Mouse (Mus musculus) testis, adult 2 months (tissue): ENCODE measurements around the gene Lamb2. TPM values are rescaled to one million over a fixed set of nuclear protein-coding genes. Genes with fewer than 3 reads are reported as not detected.

Experiments used
- H3K27ac ChIP-seq: fragments of 200-500 bp; 2 replicates; pipeline ENCODE4 v1.5.1; 2012; ENCODE audit warnings: low read depth, low read length; ENCODE audit not compliant: control insufficient read depth, insufficient read depth
- H3K27me3 ChIP-seq: fragments of 200-500 bp; 2 replicates; pipeline ENCODE4 v1.6.1; 2012; ENCODE audit warnings: mild to moderate bottlenecking, low read length, moderate library complexity; ENCODE audit not compliant: control insufficient read depth, insufficient read depth
- H3K36me3 ChIP-seq: fragments of 200-500 bp; 2 replicates; pipeline ENCODE4 v1.6.1; 2012; ENCODE audit warnings: mild to moderate bottlenecking, low read length; ENCODE audit not compliant: control insufficient read depth, insufficient read depth
- H3K4me1 ChIP-seq: fragments of 200-500 bp; 2 replicates; pipeline ENCODE4 v1.6.1; 2012; ENCODE audit warnings: low read length; ENCODE audit not compliant: control insufficient read depth, insufficient read depth
- H3K4me3 ChIP-seq: fragments of 200-500 bp; 2 replicates; pipeline ENCODE4 v1.5.1; 2012; ENCODE audit warnings: low read depth, mild to moderate bottlenecking, low read length, moderate library complexity, mixed read lengths; ENCODE audit not compliant: control insufficient read depth
- CTCF ChIP-seq: fragments of 200-500 bp; IDR thresholded peaks from 2 replicates; pipeline ENCODE4 v1.5.1; 2012; ENCODE audit warnings: low read depth, mild to moderate bottlenecking, inconsistent platforms, low read length, moderate library complexity; ENCODE audit not compliant: control insufficient read depth, insufficient read depth, insufficient replicate concordance
- POLR2A ChIP-seq: fragments of 200-500 bp; IDR thresholded peaks from 2 replicates; pipeline ENCODE4 v1.6.1; 2012; ENCODE audit warnings: low read depth, mild to moderate bottlenecking, inconsistent platforms, low read length, moderate library complexity; ENCODE audit not compliant: control insufficient read depth
- polyA plus RNA-seq: library from polyadenylated mRNA; depleted of rRNA; stranded (reverse); fragments of >200 nt; gene quantifications from 2 replicates; pipeline ENCODE4 v1.2.3, GENCODE M21; 2012

The Lamb2 gene
- polyA plus RNA-seq, 1 experiment: 23.3 TPM

- Histone ChIP-seq H3K27ac (no peak overlapping the region), H3K27me3 (no peaks in the 10 kb centered on the region), H3K4me3 (no peak overlapping the region; the same call in 1 of the 2 replicates), H3K36me3 (no peaks in the 10 kb centered on the region), H3K4me1 (peaks cover 21% of the 10 kb centered on the region)
- TF ChIP-seq CTCF: no peak
- no peak for TF ChIP-seq POLR2A
These were observed 1.4 kb downstream of the Lamb2 start for GRCm38 (mm10) chr9:108480813-108481519.

GRCm38 (mm10) chr9:108481520-108482210 is 2.1 kb downstream of the Lamb2 start:
- no peaks in the 10 kb centered on the region for H3K36me3 ChIP-seq

GRCm38 (mm10) chr9:108483051-108483790 is 3.7 kb downstream of the Lamb2 start:
- peaks cover 18% of the 10 kb centered on the region for H3K4me1 ChIP-seq
- no peak overlapping the region for H3K4me3 ChIP-seq
- TF ChIP-seq POLR2A (no peak), CTCF (no peak)
- no peaks in the 10 kb centered on the region for H3K27me3 ChIP-seq
- H3K27ac ChIP-seq: no peak overlapping the region
- H3K36me3 ChIP-seq: no peaks in the 10 kb centered on the region

More at GRCm38 (mm10) chr9:108481520-108482210, 2.1 kb downstream of the Lamb2 start:
- H3K4me1 ChIP-seq: peaks cover 21% of the 10 kb centered on the region
- no peak overlapping the region for H3K4me3 ChIP-seq
- TF ChIP-seq POLR2A (no peak), CTCF (no peak)
- H3K27ac ChIP-seq: no peak overlapping the region
- H3K27me3 ChIP-seq: no peaks in the 10 kb centered on the region

- Histone ChIP-seq H3K4me1 (peaks cover 12% of the 10 kb centered on the region), H3K4me3 (no peak overlapping the region)
These were observed 4.5 kb downstream of the Lamb2 start for GRCm38 (mm10) chr9:108484021-108484420.

GRCm38 (mm10) chr9:108485301-108485875 is 5.9 kb downstream of the Lamb2 start:
- Histone ChIP-seq H3K36me3 (no peaks in the 10 kb centered on the region), H3K4me3 (no peak overlapping the region), H3K27me3 (no peaks in the 10 kb centered on the region), H3K4me1 (peaks cover 7% of the 10 kb centered on the region), H3K27ac (no peak overlapping the region)
- TF ChIP-seq POLR2A: no peak
- no peak for TF ChIP-seq CTCF

More at GRCm38 (mm10) chr9:108484021-108484420, 4.5 kb downstream of the Lamb2 start:
- TF ChIP-seq POLR2A: no peak
- TF ChIP-seq CTCF: no peak
- H3K27me3 ChIP-seq: no peaks in the 10 kb centered on the region
- H3K27ac ChIP-seq: no peak overlapping the region
- no peaks in the 10 kb centered on the region for H3K36me3 ChIP-seq

GRCm38 (mm10) chr9:108486973-108487530 is 7.5 kb downstream of the Lamb2 start:
- no peaks in the 10 kb centered on the region for H3K36me3 ChIP-seq

GRCm38 (mm10) chr9:108488403-108488802 is 8.9 kb downstream of the Lamb2 start:
- Histone ChIP-seq H3K4me3 (no peak overlapping the region), H3K4me1 (peaks cover 16% of the 10 kb centered on the region), H3K27me3 (no peaks in the 10 kb centered on the region), H3K36me3 (peaks cover under 1% of the 10 kb centered on the region; the same call in 1 of the 2 replicates), H3K27ac (no peak overlapping the region)
- no peak for TF ChIP-seq CTCF

More at GRCm38 (mm10) chr9:108486973-108487530, 7.5 kb downstream of the Lamb2 start:
- TF ChIP-seq POLR2A (no peak), CTCF (no peak)
- Histone ChIP-seq H3K27ac (no peak overlapping the region), H3K27me3 (no peaks in the 10 kb centered on the region), H3K4me3 (no peak overlapping the region), H3K4me1 (peaks cover 9% of the 10 kb centered on the region)
